Mouse (Mus musculus): ENCODE measurements around the gene Ptcd2. TPM values are rescaled to one million over a fixed set of nuclear protein-coding genes. Genes with fewer than 3 reads are reported as not detected.

The Ptcd2 gene
- total and polyA plus RNA-seq, 2 experiments from 2014 or later, result 47.6 to 57.6 TPM

DNA sequence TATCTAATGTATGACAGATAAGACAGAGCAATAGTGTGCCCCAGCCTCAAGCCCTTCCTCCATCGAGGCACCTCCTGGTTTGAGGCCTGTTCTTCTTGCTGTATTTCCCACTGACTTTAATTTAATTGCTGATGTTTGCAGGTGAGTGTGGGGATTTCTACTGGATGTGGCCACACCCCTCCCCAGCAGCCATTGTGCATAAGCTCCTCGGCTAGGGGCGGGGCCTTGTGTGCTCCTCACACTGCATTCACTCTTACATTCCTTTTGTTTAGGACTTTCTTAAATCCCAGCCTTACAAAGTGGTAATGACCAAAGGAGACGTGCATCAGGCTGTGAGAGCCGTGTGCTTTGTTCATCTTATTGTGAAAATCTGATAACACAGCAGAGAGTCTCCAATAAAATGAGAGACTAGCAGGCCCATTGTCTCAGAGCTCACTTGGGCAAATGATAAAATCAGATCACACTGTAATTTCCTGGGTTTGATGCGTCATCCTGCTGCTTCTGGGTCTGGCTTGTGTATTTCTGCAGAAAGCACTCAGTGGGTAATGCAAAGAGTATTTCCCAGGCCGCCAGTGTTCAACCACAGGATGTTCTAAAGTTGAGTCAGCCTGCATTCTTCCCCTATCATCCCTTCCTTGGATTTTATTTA is 40.2 kb upstream of the Ptcd2 start:
- 44% methylated on average over 7 of the region's 7 CpGs for WGBS
- H3K4me3 ChIP-seq (ENCODE audit: low read depth, low read length), result no peak overlapping the region
- DNase-seq (no peak), ATAC-seq (no peak)
- H3K9me3 ChIP-seq (ENCODE audit: low read length), result no peaks in the 10 kb centered on the region
- H3K4me2 ChIP-seq (ENCODE audit: low read depth), result no peak overlapping the region
- H3K27me3 ChIP-seq (ENCODE audit: insufficient read depth, low read length), result no peaks in the 10 kb centered on the region
- no peak overlapping the region for H3K27ac ChIP-seq (ENCODE audit: low read depth, low read length)
- peaks cover 2% of the 10 kb centered on the region; the same call in 1 of the 2 replicates for H3K36me3 ChIP-seq (ENCODE audit: insufficient read depth)
- no peak overlapping the region for H3K9ac ChIP-seq
- H3K4me1 ChIP-seq (ENCODE audit: insufficient read depth), result no peaks in the 10 kb centered on the region
- TF ChIP-seq CTCF (IDR thresholded peaks at IDR 0.05; ENCODE audit: low read depth), result no peak

GRCm38 (mm10) chr13:99382373-99382772 is 37.9 kb upstream of the Ptcd2 start:
- Histone ChIP-seq H3K27ac (ENCODE audit: low read depth, low read length) (no peak overlapping the region), H3K36me3 (ENCODE audit: insufficient read depth) (peaks cover 2% of the 10 kb centered on the region; the same call in 1 of the 2 replicates), H3K27me3 (ENCODE audit: insufficient read depth, low read length) (no peaks in the 10 kb centered on the region), H3K4me3 (ENCODE audit: low read depth, low read length) (no peak overlapping the region), H3K9ac (no peak overlapping the region), H3K9me3 (ENCODE audit: low read length) (no peaks in the 10 kb centered on the region), H3K4me2 (ENCODE audit: low read depth) (no peak overlapping the region), H3K4me1 (ENCODE audit: insufficient read depth) (no peaks in the 10 kb centered on the region)
- no peak for DNase-seq
- TF ChIP-seq CTCF (IDR thresholded peaks at IDR 0.05; ENCODE audit: low read depth), result no peak
- WGBS, result 46% methylated on average over 6 of the region's 6 CpGs
- ATAC-seq, result no peak

DNA sequence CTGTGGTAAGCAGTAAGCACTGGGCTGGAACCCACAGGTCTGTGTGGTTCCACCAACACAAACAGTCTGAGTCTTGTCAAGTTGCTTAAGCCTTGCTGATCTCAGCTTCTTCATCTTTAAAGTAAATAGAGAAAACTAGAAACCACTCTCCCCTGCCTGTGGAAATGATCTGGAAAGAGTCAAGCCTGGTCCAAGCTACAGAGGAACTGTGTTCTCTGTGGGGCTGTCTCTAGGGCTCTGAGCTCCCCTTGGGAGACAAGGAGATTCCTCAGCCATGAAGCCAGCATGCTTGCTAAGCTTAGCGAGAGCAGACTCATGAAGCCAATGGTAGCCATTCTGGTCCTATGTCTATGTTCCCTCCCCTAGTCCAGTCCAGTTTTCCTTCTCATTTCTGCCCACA is 33.7 kb upstream of the Ptcd2 start:
- Histone ChIP-seq H3K9ac (no peak overlapping the region), H3K27ac (ENCODE audit: low read depth, low read length) (no peak overlapping the region), H3K4me3 (ENCODE audit: low read depth, low read length) (no peak overlapping the region), H3K27me3 (ENCODE audit: insufficient read depth, low read length) (no peaks in the 10 kb centered on the region), H3K36me3 (ENCODE audit: insufficient read depth) (0 out of 2 replicates have a peak, but pooled peaks cover 2% of the 10 kb centered on the region), H3K9me3 (ENCODE audit: low read length) (no peaks in the 10 kb centered on the region), H3K4me2 (ENCODE audit: low read depth) (no peak overlapping the region), H3K4me1 (ENCODE audit: insufficient read depth) (no peaks in the 10 kb centered on the region)
- no peak for ATAC-seq
- TF ChIP-seq CTCF (IDR thresholded peaks at IDR 0.05; ENCODE audit: low read depth), result no peak
- no peak for DNase-seq
- WGBS, result 86% methylated on average over 1 of the region's 1 CpGs

- DNase-seq (no peak), ATAC-seq (no peak)
- no peaks in the 10 kb centered on the region for H3K27me3 ChIP-seq (ENCODE audit: insufficient read depth, low read length)
- WGBS, result 84% methylated on average over 6 of the region's 6 CpGs
- no peak overlapping the region for H3K4me3 ChIP-seq (ENCODE audit: low read depth, low read length)
- H3K4me1 ChIP-seq (ENCODE audit: insufficient read depth), result no peaks in the 10 kb centered on the region
- no peak overlapping the region for H3K4me2 ChIP-seq (ENCODE audit: low read depth)
- H3K9me3 ChIP-seq (ENCODE audit: low read length), result no peaks in the 10 kb centered on the region
- H3K36me3 ChIP-seq (ENCODE audit: insufficient read depth), result 0 out of 2 replicates have a peak, but pooled peaks cover 2% of the 10 kb centered on the region
- no peak overlapping the region for H3K9ac ChIP-seq
- no peak overlapping the region for H3K27ac ChIP-seq (ENCODE audit: low read depth, low read length)
- TF ChIP-seq CTCF (IDR thresholded peaks at IDR 0.05; ENCODE audit: low read depth), result no peak
Measured at GRCm38 (mm10) chr13:99377055-99377454, 32.5 kb upstream of the Ptcd2 start.

GRCm38 (mm10) chr13:99375550-99375949 is 31.0 kb upstream of the Ptcd2 start:
- 34% methylated on average over 6 of the region's 6 CpGs for WGBS
- H3K27me3 ChIP-seq (ENCODE audit: insufficient read depth, low read length), result no peaks in the 10 kb centered on the region
- DNase-seq, result peak; percentile 89
- no peaks in the 10 kb centered on the region for H3K36me3 ChIP-seq (ENCODE audit: insufficient read depth)
- H3K4me3 ChIP-seq (ENCODE audit: low read depth, low read length), result no peak overlapping the region
- peak; percentile 82 for ATAC-seq
- no peak overlapping the region for H3K4me2 ChIP-seq (ENCODE audit: low read depth)
- no peaks in the 10 kb centered on the region for H3K9me3 ChIP-seq (ENCODE audit: low read length)
- H3K4me1 ChIP-seq (ENCODE audit: insufficient read depth), result no peaks in the 10 kb centered on the region
- peak; percentile 92 for TF ChIP-seq CTCF (IDR thresholded peaks at IDR 0.05; ENCODE audit: low read depth)
- H3K9ac ChIP-seq, result no peak overlapping the region
- H3K27ac ChIP-seq (ENCODE audit: low read depth, low read length), result no peak overlapping the region

DNA sequence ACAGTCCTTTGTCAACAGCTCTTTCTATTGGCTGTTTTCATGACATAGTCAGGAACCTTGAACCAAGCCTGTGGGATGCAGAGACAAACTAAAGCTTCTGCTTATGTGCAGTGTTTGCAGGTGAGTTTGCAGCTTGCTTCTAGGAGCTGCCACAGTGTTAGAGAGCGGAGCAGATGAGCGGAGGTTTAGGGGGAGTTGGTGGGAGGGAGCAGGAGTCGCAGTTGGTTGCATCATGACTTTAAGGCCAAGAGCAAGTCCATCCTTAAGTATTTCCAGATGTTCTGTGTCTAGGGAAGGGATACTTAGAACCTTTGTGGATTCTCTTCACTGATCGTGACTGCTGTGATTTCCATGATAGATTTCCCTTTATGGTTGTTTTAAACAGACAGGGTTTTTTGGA is 29.7 kb upstream of the Ptcd2 start:
- no peaks in the 10 kb centered on the region for H3K27me3 ChIP-seq (ENCODE audit: insufficient read depth, low read length)
- WGBS, result 89% methylated on average over 4 of the region's 4 CpGs
- no peak for TF ChIP-seq CTCF (IDR thresholded peaks at IDR 0.05; ENCODE audit: low read depth)
- H3K4me3 ChIP-seq (ENCODE audit: low read depth, low read length), result no peak overlapping the region
- no peak for DNase-seq
- H3K27ac ChIP-seq (ENCODE audit: low read depth, low read length), result no peak overlapping the region
- H3K4me2 ChIP-seq (ENCODE audit: low read depth), result no peak overlapping the region
- no peaks in the 10 kb centered on the region for H3K4me1 ChIP-seq (ENCODE audit: insufficient read depth)
- H3K9me3 ChIP-seq (ENCODE audit: low read length), result no peaks in the 10 kb centered on the region
- no peak overlapping the region for H3K9ac ChIP-seq
- no peaks in the 10 kb centered on the region for H3K36me3 ChIP-seq (ENCODE audit: insufficient read depth)
- no peak for ATAC-seq

- DNase-seq (no peak), ATAC-seq (no peak)
- no peak overlapping the region for H3K27ac ChIP-seq (ENCODE audit: low read depth, low read length)
- 79% methylated on average over 7 of the region's 7 CpGs for WGBS
- H3K36me3 ChIP-seq (ENCODE audit: insufficient read depth), result no peaks in the 10 kb centered on the region
- H3K9me3 ChIP-seq (ENCODE audit: low read length), result no peaks in the 10 kb centered on the region
- TF ChIP-seq CTCF (IDR thresholded peaks at IDR 0.05; ENCODE audit: low read depth), result no peak
- no peaks in the 10 kb centered on the region for H3K4me1 ChIP-seq (ENCODE audit: insufficient read depth)
- H3K4me2 ChIP-seq (ENCODE audit: low read depth), result no peak overlapping the region
- no peaks in the 10 kb centered on the region for H3K27me3 ChIP-seq (ENCODE audit: insufficient read depth, low read length)
- H3K4me3 ChIP-seq (ENCODE audit: low read depth, low read length), result no peak overlapping the region
- H3K9ac ChIP-seq, result no peak overlapping the region
Measured at GRCm38 (mm10) chr13:99373684-99374083, 29.2 kb upstream of the Ptcd2 start.
